Mouse (Mus musculus) colon, adult 2 months (tissue): ENCODE data around the gene Rps6ka1. TPM values are rescaled to one million over a fixed set of nuclear protein-coding genes. Genes with fewer than 3 reads are reported as not detected.

Source experiments
- polyA plus RNA-seq: library from polyadenylated mRNA; depleted of rRNA; stranded (reverse); fragments of >200 nt; gene quantifications from 2 replicates; pipeline ENCODE4 v1.2.3, GENCODE M21; 2012; rRNA removed

The Rps6ka1 gene
- polyA plus RNA-seq, result 173 and 195 TPM in 2 replicates

GRCm38 (mm10) chr4:133887672-133888453 is at the start of gene Rps6ka1:
TSS of gene Rps6ka1 (minus strand) at chr4:133887797.

Other genes with a start within 250 kb of the Rps6ka1 start
- 49.5 and 50.4 TPM in 2 replicates for gene Zdhhc18, start 237.6 kb downstream of the Rps6ka1 start, polyA plus RNA-seq
- 17.2 and 18.7 TPM in 2 replicates for gene Pigv, start 215.2 kb downstream of the Rps6ka1 start, polyA plus RNA-seq
- 52.8 TPM in 2 replicates for gene Arid1a, start 131.0 kb downstream of the Rps6ka1 start, polyA plus RNA-seq
- 10.1 and 10.9 TPM in 2 replicates for gene Hmgn2, start 80.9 kb upstream of the Rps6ka1 start, polyA plus RNA-seq
- 19.4 and 19.7 TPM in 2 replicates for gene Dhdds, start 113.1 kb upstream of the Rps6ka1 start, polyA plus RNA-seq
- gene Lin28a, start 131.0 kb upstream of the Rps6ka1 start, polyA plus RNA-seq, result not detected in 2 replicates
- 0.12 and 0.52 TPM in 2 replicates for gene Zfp683, start 166.0 kb upstream of the Rps6ka1 start, polyA plus RNA-seq
- gene Crybg2, start 173.0 kb upstream of the Rps6ka1 start, polyA plus RNA-seq, result 47.0 and 49.2 TPM in 2 replicates
- 22.1 and 23.8 TPM in 2 replicates for gene Cd52, start 207.3 kb upstream of the Rps6ka1 start, polyA plus RNA-seq
- gene Ubxn11, start 214.8 kb upstream of the Rps6ka1 start, polyA plus RNA-seq, result 5.9 and 6.5 TPM in 2 replicates
- gene Sh3bgrl3, start 241.0 kb upstream of the Rps6ka1 start, polyA plus RNA-seq, result 879 and 909 TPM in 2 replicates